Mouse (Mus musculus) cerebellum, adult 2 months (tissue): ENCODE measurements at regions not wholly inside any gene's neighbourhood (a gene's known extent, or its start where the extent isn't known, plus 50 kb on each side); places are given as distances from the start of the nearest gene placed in this dataset.

ENCODE experiments used
- CTCF ChIP-seq: fragments of 200-500 bp; IDR thresholded peaks from 2 replicates; pipeline ENCODE4 v1.5.1; 2011; ENCODE audit warnings: low read depth, mild to moderate bottlenecking, control low read depth, low read length, moderate library complexity, borderline replicate concordance; ENCODE audit not compliant: insufficient read depth
- POLR2A ChIP-seq: fragments of 200-500 bp; IDR thresholded peaks from 2 replicates; pipeline ENCODE4 v1.6.1; 2011; ENCODE audit warnings: low read length, control low read depth, borderline replicate concordance; ENCODE audit not compliant: insufficient read depth

GRCm38 (mm10) chr8:89755951-89756350 lies 592.2 kb downstream of the Tox3 start:
- TF ChIP-seq CTCF (no peak), POLR2A (no peak)
